Mouse (Mus musculus) embryonic facial prominence, embryonic 10.5 days (tissue): Measurements from ENCODE around the gene Sept11. TPM values are rescaled to one million over a fixed set of nuclear protein-coding genes. Genes with fewer than 3 reads are reported as not detected.

Experiments used
- DNase-seq: peaks from one replicate; pipeline ENCODE4 v3.0.0-alpha.2; 2017; ENCODE audit warnings: low spot score
- H3K27ac ChIP-seq: fragments of 300-500 bp; sonication (generic); replicated peaks from 2 replicates; pipeline ENCODE4 v1.5.1; 2016; ENCODE audit warnings: mild to moderate bottlenecking
- H3K27me3 ChIP-seq: fragments of 300-500 bp; sonication (generic); replicated peaks from 2 replicates; pipeline ENCODE4 v1.6.1; 2016; ENCODE audit warnings: low read depth, mild to moderate bottlenecking; ENCODE audit not compliant: poor library complexity, severe bottlenecking
- H3K36me3 ChIP-seq: fragments of 300-500 bp; sonication (generic); replicated peaks from 2 replicates; pipeline ENCODE4 v1.6.1; 2016; ENCODE audit warnings: mild to moderate bottlenecking, moderate library complexity
- H3K4me1 ChIP-seq: fragments of 300-500 bp; sonication (generic); 2 replicates; pipeline ENCODE4 v1.6.1; 2016
- H3K4me3 ChIP-seq: fragments of 300-500 bp; sonication (generic); 2 replicates; pipeline ENCODE4 v1.5.1; 2016; ENCODE audit warnings: mild to moderate bottlenecking, moderate library complexity
- H3K9me3 ChIP-seq: fragments of 300-500 bp; sonication (generic); 2 replicates; pipeline ENCODE4 v1.6.1; 2016; ENCODE audit warnings: mild to moderate bottlenecking
- WGBS: fragments of 180-500 bp; shearing (Covaris S2); methylation state at CpG from one replicate; pipeline ENCODE4 v1.1.7; 2016; 5-methylcytosine and 5-hydroxymethylcytosine counted together
- polyA plus RNA-seq: library from polyadenylated mRNA; unstranded; fragments of >200 nt; fragmentation: Nextera tagmentation; extraction: Ambion mirVana; gene quantifications from 2 replicates; pipeline ENCODE4 v1.2.1, GENCODE M21; 2016

The Sept11 gene
- polyA plus RNA-seq, 1 experiment from 2014 or later = 294 TPM

GRCm38 (mm10) chr5:93101371-93101791 lies 8.1 kb downstream of the Sept11 start:
- Histone ChIP-seq H3K9me3 (no peaks in the 10 kb centered on the region), H3K4me1 (peaks cover 58% of the 10 kb centered on the region), H3K27ac (peak overlapping the region; percentile 35), H3K4me3 (0 out of 2 replicates have a peak overlapping the region, but pooled peaks have one; percentile 12), H3K27me3 (no peaks in the 10 kb centered on the region), H3K36me3 (peaks cover 70% of the 10 kb centered on the region)
- WGBS = 35% methylated on average over 8 of the region's 8 CpGs
- DNase-seq = no peak

- peaks cover 62% of the 10 kb centered on the region for H3K36me3 ChIP-seq
- H3K27me3 ChIP-seq = no peaks in the 10 kb centered on the region
- WGBS = 82% methylated on average over 8 of the region's 8 CpGs
- H3K9me3 ChIP-seq = no peaks in the 10 kb centered on the region
- DNase-seq = no peak
- no peak overlapping the region for H3K4me3 ChIP-seq
- H3K4me1 ChIP-seq = peaks cover 36% of the 10 kb centered on the region
- no peak overlapping the region for H3K27ac ChIP-seq
These were observed 10.4 kb downstream of the Sept11 start for GRCm38 (mm10) chr5:93103603-93104002.

GRCm38 (mm10) chr5:93104987-93105823 lies 12.0 kb downstream of the Sept11 start:
- Histone ChIP-seq H3K27ac (no peak overlapping the region), H3K4me1 (peaks cover 23% of the 10 kb centered on the region), H3K4me3 (no peak overlapping the region), H3K27me3 (no peaks in the 10 kb centered on the region), H3K9me3 (no peaks in the 10 kb centered on the region), H3K36me3 (peaks cover 65% of the 10 kb centered on the region)
- no peak for DNase-seq
- 64% methylated on average over 4 of the region's 5 CpGs for WGBS

GRCm38 (mm10) chr5:93106048-93106447 lies 12.8 kb downstream of the Sept11 start:
- H3K27ac ChIP-seq = no peak overlapping the region
- peaks cover 14% of the 10 kb centered on the region for H3K4me1 ChIP-seq
- DNase-seq = no peak
- H3K9me3 ChIP-seq = no peaks in the 10 kb centered on the region
- no peaks in the 10 kb centered on the region for H3K27me3 ChIP-seq
- peaks cover 65% of the 10 kb centered on the region for H3K36me3 ChIP-seq
- WGBS = 92% methylated on average over 4 of the region's 4 CpGs
- no peak overlapping the region for H3K4me3 ChIP-seq

- Histone ChIP-seq H3K27me3 (no peaks in the 10 kb centered on the region), H3K36me3 (peaks cover 61% of the 10 kb centered on the region), H3K4me3 (no peak overlapping the region), H3K9me3 (no peaks in the 10 kb centered on the region), H3K27ac (no peak overlapping the region), H3K4me1 (peaks cover 6% of the 10 kb centered on the region)
- no peak for DNase-seq
- 90% methylated on average over 4 of the region's 4 CpGs for WGBS
These were observed 15.5 kb downstream of the Sept11 start for GRCm38 (mm10) chr5:93108703-93109102.

- no peak overlapping the region for H3K27ac ChIP-seq
These were observed 16.3 kb downstream of the Sept11 start for GRCm38 (mm10) chr5:93109555-93109954.

GRCm38 (mm10) chr5:93112290-93112689 lies 19.1 kb downstream of the Sept11 start:
- WGBS = 94% methylated on average over 3 of the region's 3 CpGs
- no peak overlapping the region for H3K27ac ChIP-seq
- H3K36me3 ChIP-seq = peaks cover 60% of the 10 kb centered on the region
- no peak overlapping the region for H3K4me3 ChIP-seq
- H3K4me1 ChIP-seq = peaks cover 33% of the 10 kb centered on the region
- DNase-seq = no peak
- no peaks in the 10 kb centered on the region for H3K9me3 ChIP-seq
- H3K27me3 ChIP-seq = no peaks in the 10 kb centered on the region

More at GRCm38 (mm10) chr5:93109555-93109954, 16.3 kb downstream of the Sept11 start:
- Histone ChIP-seq H3K9me3 (no peaks in the 10 kb centered on the region), H3K4me1 (peaks cover 12% of the 10 kb centered on the region), H3K27me3 (no peaks in the 10 kb centered on the region), H3K36me3 (peaks cover 55% of the 10 kb centered on the region), H3K4me3 (no peak overlapping the region)
- no peak for DNase-seq
- 88% methylated on average over 2 of the region's 2 CpGs for WGBS

- Histone ChIP-seq H3K36me3 (peaks cover 64% of the 10 kb centered on the region), H3K27ac (no peak overlapping the region), H3K27me3 (no peaks in the 10 kb centered on the region), H3K4me3 (no peak overlapping the region), H3K4me1 (peaks cover 36% of the 10 kb centered on the region), H3K9me3 (no peaks in the 10 kb centered on the region)
- 90% methylated on average over 5 of the region's 5 CpGs for WGBS
- DNase-seq = no peak
These were observed 20.3 kb downstream of the Sept11 start for GRCm38 (mm10) chr5:93113517-93113916.

- no peak for DNase-seq
- H3K27me3 ChIP-seq = no peaks in the 10 kb centered on the region
- peaks cover 36% of the 10 kb centered on the region for H3K4me1 ChIP-seq
- 66% methylated on average over 6 of the region's 6 CpGs for WGBS
- H3K36me3 ChIP-seq = peaks cover 58% of the 10 kb centered on the region
- no peaks in the 10 kb centered on the region for H3K9me3 ChIP-seq
- H3K4me3 ChIP-seq = no peak overlapping the region
- peak overlapping the region; percentile 49 for H3K27ac ChIP-seq
These were observed 21.3 kb downstream of the Sept11 start for GRCm38 (mm10) chr5:93114515-93114914.

- no peak overlapping the region for H3K4me3 ChIP-seq
- no peak for DNase-seq
- H3K27ac ChIP-seq = peak overlapping the region; percentile 49
- peaks cover 53% of the 10 kb centered on the region for H3K36me3 ChIP-seq
- no peaks in the 10 kb centered on the region for H3K27me3 ChIP-seq
- peaks cover 36% of the 10 kb centered on the region for H3K4me1 ChIP-seq
- whole genome bisulfite sequencing = 76% methylated on average over 6 of the region's 6 CpGs
- no peaks in the 10 kb centered on the region for H3K9me3 ChIP-seq
These were observed 21.8 kb downstream of the Sept11 start for GRCm38 (mm10) chr5:93115059-93115458.

GRCm38 (mm10) chr5:93115854-93116253 lies 22.6 kb downstream of the Sept11 start:
- no peaks in the 10 kb centered on the region for H3K27me3 ChIP-seq
- 88% methylated on average over 13 of the region's 13 CpGs for WGBS
- H3K36me3 ChIP-seq = peaks cover 49% of the 10 kb centered on the region
- H3K9me3 ChIP-seq = no peaks in the 10 kb centered on the region
- H3K27ac ChIP-seq = no peak overlapping the region; the same call in 1 of the 2 replicates
- H3K4me3 ChIP-seq = no peak overlapping the region
- peaks cover 43% of the 10 kb centered on the region for H3K4me1 ChIP-seq
- DNase-seq = no peak

GRCm38 (mm10) chr5:93117648-93118047 lies 24.4 kb downstream of the Sept11 start:
- no peak overlapping the region for H3K4me3 ChIP-seq
- H3K4me1 ChIP-seq = peaks cover 48% of the 10 kb centered on the region
- H3K27me3 ChIP-seq = no peaks in the 10 kb centered on the region
- H3K27ac ChIP-seq = no peak overlapping the region
- no peaks in the 10 kb centered on the region for H3K9me3 ChIP-seq
- peaks cover 35% of the 10 kb centered on the region for H3K36me3 ChIP-seq
- no peak for DNase-seq
- WGBS = 86% methylated on average over 8 of the region's 8 CpGs

- WGBS = 84% methylated on average over 8 of the region's 8 CpGs
- peaks cover 48% of the 10 kb centered on the region for H3K4me1 ChIP-seq
- no peaks in the 10 kb centered on the region for H3K9me3 ChIP-seq
These were observed 28.4 kb downstream of the Sept11 start for GRCm38 (mm10) chr5:93121660-93122059.

More at GRCm38 (mm10) chr5:93121660-93122059, 28.4 kb downstream of the Sept11 start:
- DNase-seq = no peak
- no peaks in the 10 kb centered on the region for H3K27me3 ChIP-seq
- H3K36me3 ChIP-seq = peaks cover 20% of the 10 kb centered on the region
- no peak overlapping the region for H3K4me3 ChIP-seq
- H3K27ac ChIP-seq = no peak overlapping the region
